Mouse (Mus musculus): ENCODE results near the gene Gm5741. TPM values are rescaled to one million over a fixed set of nuclear protein-coding genes. Genes with fewer than 3 reads are reported as not detected.

Gm5741 gene
- polyA plus RNA-seq, 1 experiment from 2014 or later: 0.80 TPM

DNA sequence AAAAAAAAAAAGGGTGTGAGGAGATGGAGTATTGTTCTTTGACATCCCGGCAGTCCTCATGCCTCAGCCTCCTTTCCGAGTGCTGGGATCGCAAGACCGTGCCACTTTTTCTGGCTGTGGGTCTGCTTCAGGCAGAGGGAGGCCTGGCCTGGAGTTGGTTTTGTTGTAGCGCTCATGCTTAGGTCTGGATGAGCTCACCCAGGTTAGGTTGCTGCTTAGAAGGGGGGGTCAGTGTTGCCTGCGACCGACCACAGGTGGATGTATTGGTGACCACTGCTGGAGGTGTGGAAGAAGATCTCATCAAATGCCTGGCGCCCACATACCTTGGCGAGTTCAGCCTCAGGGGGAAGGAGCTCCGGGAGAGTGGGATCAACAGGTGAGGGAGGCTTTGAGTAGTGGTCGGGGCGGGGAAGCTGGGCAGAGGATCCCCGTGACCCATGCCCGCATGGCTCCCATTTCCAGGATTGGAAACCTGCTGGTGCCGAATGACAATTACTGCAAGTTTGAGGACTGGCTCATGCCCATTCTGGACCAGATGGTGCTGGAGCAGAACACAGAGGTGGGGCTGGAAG lies 5.3 kb upstream of the Gm5741 start:
- ATAC-seq: no peak
- Histone ChIP-seq H3K36me3 (peaks cover 49% of the 10 kb centered on the region), H3K4me3 (peak overlapping the region; percentile 95; the same call in 1 of the 2 replicates), H3K4me2 (peak overlapping the region; percentile 78), H3K27me3 (replicated peaks) (no peaks in the 10 kb centered on the region), H3K4me1 (peaks cover 66% of the 10 kb centered on the region), H3K9me3 (replicated peaks) (no peaks in the 10 kb centered on the region), H3K9ac (peak overlapping the region; percentile 93; the same call in 1 of the 2 replicates), H3K27ac (0 out of 2 replicates have a peak overlapping the region, but pooled peaks have one; percentile 94)
- WGBS (ENCODE audit: insufficient replicate concordance): 83% methylated on average over 15 of the region's 15 CpGs

DNA sequence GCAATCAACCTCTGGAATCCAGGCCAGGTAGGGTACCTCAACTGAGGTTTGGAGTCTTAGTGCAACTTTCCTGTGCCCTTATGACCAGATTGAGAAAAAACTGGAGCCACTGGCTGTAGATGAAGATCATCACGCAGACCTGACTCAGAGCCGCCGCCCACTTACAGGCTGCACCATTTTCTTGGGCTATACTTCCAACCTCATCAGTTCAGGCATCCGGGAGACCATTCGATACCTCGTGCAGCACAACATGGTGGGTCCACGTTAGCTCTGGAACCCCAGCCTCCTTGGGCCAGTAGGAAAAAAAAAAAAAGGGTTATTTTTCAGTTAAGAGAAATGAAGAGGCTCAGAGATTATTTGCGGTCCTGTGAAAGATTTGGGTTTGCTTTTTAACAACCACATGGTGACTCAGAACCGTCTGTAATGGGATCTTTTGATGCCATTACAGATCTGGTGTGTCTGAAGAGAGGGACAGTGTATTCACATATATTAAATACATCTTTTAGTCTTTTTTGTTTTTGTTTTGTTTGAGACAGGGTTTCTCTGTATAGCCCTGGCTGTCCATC lies 4.7 kb upstream of the Gm5741 start:
- H3K4me2 ChIP-seq: peak overlapping the region; percentile 78
- ATAC-seq: no peak
- H3K9ac ChIP-seq: peak overlapping the region; percentile 93
- 0 out of 2 replicates have a peak, but pooled peaks cover 2% of the 10 kb centered on the region for H3K27me3 ChIP-seq (replicated peaks)
- H3K27ac ChIP-seq: peak overlapping the region; percentile 94
- WGBS (ENCODE audit: insufficient replicate concordance): 30% methylated on average over 9 of the region's 9 CpGs
- peak overlapping the region; percentile 95 for H3K4me3 ChIP-seq
- H3K4me1 ChIP-seq: peaks cover 65% of the 10 kb centered on the region
- H3K36me3 ChIP-seq: peaks cover 44% of the 10 kb centered on the region
- no peaks in the 10 kb centered on the region for H3K9me3 ChIP-seq (replicated peaks)

DNA sequence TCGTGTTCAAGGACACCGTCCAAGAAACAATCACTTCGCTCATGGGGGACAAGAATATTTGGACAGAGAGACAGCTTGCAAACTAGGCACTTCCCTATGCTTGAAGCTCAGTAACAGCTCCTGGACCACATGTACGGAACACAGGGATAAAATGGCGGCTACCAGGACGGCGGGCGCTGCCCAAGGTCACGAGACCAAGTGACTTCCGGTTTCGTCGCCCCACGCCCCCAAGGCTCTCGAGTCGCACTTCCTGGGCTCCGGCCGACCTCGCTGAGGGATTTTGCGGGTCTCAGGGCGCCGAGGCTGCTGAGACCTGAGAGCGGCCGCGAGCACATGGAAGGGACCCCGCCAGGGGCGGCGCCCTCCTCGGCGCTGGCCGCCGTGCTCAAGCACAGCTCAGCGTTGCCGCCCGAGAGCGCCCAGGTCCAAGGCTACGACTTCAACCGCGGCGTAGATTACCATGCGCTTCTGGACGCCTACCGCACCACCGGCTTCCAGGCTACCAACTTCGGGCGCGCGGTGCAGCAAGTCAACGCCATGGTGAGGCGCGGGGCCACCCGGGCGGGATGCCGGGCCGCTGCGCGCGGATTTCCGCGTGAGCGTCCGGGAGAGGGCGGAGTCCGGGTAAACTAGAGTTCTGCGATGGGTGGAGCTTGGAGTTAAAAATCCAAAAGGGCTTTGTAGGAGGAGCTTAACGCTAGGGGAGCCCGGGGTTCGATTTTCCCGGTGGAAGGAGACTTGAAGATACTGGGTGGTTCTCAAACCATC lies 3.9 kb upstream of the Gm5741 start, which contains the start of gene Dhps:
TSS of gene Dhps (plus strand) at position 244 of the 768 bp plus-strand sequence.
- Histone ChIP-seq H3K9ac (peak within 1 kb of the TSS; percentile 93), H3K36me3 (peaks cover 38% of the 10 kb centered on the region), H3K27ac (peak within 1 kb of the TSS; percentile 94), H3K4me1 (peaks cover 58% of the 10 kb centered on the region), H3K9me3 (replicated peaks) (no peaks in the 10 kb centered on the region), H3K27me3 (replicated peaks) (0 out of 2 replicates have a peak, but pooled peaks cover 3% of the 10 kb centered on the region), H3K4me3 (peak within 1 kb of the TSS; percentile 95), H3K4me2 (peak within 1 kb of the TSS; percentile 78)
- WGBS (ENCODE audit: insufficient replicate concordance): 1% methylated on average over 68 of the region's 68 CpGs
- peak; percentile 77 for ATAC-seq

DNA sequence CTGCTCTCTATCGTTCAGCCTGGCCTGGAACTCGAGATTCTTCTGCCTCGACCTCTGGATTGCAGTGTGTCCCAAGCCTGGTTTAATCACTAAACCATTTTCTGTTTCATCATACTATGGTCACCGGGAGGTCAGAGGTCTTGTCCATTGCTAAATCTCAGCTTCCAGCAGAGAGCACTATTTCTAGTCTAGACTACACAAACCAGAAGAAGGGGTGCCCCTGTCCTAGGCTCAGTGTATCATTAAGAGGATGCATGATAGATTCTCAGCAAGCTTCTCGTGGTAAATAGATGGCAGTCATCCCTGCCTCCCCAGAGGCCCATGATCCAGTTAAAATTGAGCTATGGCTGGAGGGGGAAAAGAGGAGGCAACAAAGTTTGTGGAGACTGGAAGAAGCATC lies 3.3 kb upstream of the Gm5741 start:
- no peak for ATAC-seq
- 68% methylated on average over 5 of the region's 5 CpGs for WGBS (ENCODE audit: insufficient replicate concordance)
- H3K9ac ChIP-seq: peak overlapping the region; percentile 42; the same call in 1 of the 2 replicates

DNA sequence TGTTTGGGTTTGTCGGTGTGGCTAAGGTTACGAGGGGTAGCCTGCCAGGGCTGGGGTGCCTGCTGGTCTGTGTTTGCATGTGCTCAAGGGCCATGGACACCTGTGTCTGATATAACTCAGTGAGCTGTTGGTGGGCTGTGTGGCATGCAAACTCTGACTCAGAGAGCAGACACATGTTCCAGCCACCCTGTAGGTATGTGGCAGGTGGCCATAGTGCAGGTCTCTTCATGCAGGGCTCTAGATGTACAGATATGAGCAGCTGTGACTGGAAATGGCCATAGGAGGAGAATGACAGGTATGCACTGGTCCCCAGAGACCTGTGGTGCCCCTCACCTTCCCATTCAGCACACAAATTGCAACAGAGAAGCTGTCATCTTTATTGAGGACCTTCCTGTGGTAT lies 627 bp downstream of the Gm5741 start:
- no peak for ATAC-seq
- no peak overlapping the region for H3K4me3 ChIP-seq
- 92% methylated on average over 2 of the region's 2 CpGs for WGBS (ENCODE audit: insufficient replicate concordance)
- H3K9me3 ChIP-seq (replicated peaks): no peaks in the 10 kb centered on the region
- peaks cover 13% of the 10 kb centered on the region for H3K4me1 ChIP-seq
- H3K9ac ChIP-seq: no peak overlapping the region
- peaks cover 14% of the 10 kb centered on the region; the same call in 1 of the 2 replicates for H3K36me3 ChIP-seq
- H3K27ac ChIP-seq: no peak overlapping the region
- H3K27me3 ChIP-seq (replicated peaks): 0 out of 2 replicates have a peak, but pooled peaks cover 3% of the 10 kb centered on the region
- H3K4me2 ChIP-seq: no peak overlapping the region

More for the DNA sequence above, 3.3 kb upstream of the Gm5741 start:
- peaks cover 52% of the 10 kb centered on the region for H3K4me1 ChIP-seq
- H3K27me3 ChIP-seq (replicated peaks): 0 out of 2 replicates have a peak, but pooled peaks cover 3% of the 10 kb centered on the region
- H3K27ac ChIP-seq: peak overlapping the region; percentile 94
- peak overlapping the region; percentile 78 for H3K4me2 ChIP-seq
- no peaks in the 10 kb centered on the region for H3K9me3 ChIP-seq (replicated peaks)
- H3K36me3 ChIP-seq: peaks cover 38% of the 10 kb centered on the region
- peak overlapping the region; percentile 95 for H3K4me3 ChIP-seq

DNA sequence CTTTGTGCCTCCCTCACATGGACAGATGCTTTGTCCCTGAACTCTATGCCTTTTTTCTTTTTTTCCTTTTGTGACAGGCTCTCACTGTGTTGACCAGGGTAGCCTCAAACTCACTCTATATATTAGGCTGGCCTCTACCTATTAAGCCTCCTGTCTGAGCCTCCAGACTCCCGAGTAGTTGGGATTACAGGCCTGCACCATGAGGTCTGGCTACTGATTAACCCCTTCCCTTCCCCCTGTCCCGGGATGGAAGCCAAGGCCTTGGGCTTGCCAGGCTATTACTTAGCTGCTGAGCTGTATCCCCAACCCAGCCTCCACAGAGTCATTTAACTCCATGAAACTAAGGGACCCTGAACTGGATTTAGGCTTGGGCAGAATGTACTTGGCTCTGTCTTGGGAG lies 2.6 kb downstream of the Gm5741 start:
- Histone ChIP-seq H3K36me3 (peaks cover 14% of the 10 kb centered on the region; the same call in 1 of the 2 replicates), H3K9me3 (replicated peaks) (no peaks in the 10 kb centered on the region), H3K4me2 (no peak overlapping the region), H3K27ac (peak overlapping the region; percentile 49; the same call in 1 of the 2 replicates), H3K4me1 (peaks cover 9% of the 10 kb centered on the region), H3K27me3 (replicated peaks) (0 out of 2 replicates have a peak, but pooled peaks cover 3% of the 10 kb centered on the region), H3K4me3 (no peak overlapping the region), H3K9ac (no peak overlapping the region)
- WGBS (ENCODE audit: insufficient replicate concordance): 56% methylated on average over 2 of the region's 2 CpGs
- ATAC-seq: 0 out of 2 replicates have a peak, but pooled peaks have one; percentile 30

DNA sequence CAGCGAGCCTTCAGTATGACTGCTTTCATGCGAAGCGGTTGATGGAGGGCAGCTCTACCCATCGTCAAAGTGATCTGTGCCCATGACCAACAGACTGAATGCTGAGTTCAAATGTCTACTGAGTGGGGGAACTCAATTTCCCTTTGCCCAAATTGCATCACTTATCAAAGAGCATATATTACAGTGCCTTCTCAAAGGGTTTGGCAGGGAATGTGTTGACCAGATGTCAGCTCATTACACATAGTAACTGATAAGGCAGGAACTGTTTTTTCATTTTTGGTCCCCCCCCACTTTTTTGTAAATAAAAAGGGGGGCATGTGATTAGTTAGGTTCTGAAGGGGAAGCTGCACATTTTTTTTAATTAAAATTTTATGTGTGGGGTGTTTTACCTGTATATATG lies 5.2 kb downstream of the Gm5741 start:
- no peak overlapping the region for H3K27ac ChIP-seq
- 84% methylated on average over 4 of the region's 4 CpGs for WGBS (ENCODE audit: insufficient replicate concordance)
- no peak overlapping the region for H3K4me3 ChIP-seq
- no peak for ATAC-seq
- H3K4me1 ChIP-seq: peaks cover 14% of the 10 kb centered on the region
- no peak overlapping the region for H3K4me2 ChIP-seq
- H3K27me3 ChIP-seq (replicated peaks): 0 out of 2 replicates have a peak, but pooled peaks cover 2% of the 10 kb centered on the region
- no peak overlapping the region for H3K9ac ChIP-seq
- H3K36me3 ChIP-seq: peaks cover 19% of the 10 kb centered on the region
- H3K9me3 ChIP-seq (replicated peaks): no peaks in the 10 kb centered on the region

DNA sequence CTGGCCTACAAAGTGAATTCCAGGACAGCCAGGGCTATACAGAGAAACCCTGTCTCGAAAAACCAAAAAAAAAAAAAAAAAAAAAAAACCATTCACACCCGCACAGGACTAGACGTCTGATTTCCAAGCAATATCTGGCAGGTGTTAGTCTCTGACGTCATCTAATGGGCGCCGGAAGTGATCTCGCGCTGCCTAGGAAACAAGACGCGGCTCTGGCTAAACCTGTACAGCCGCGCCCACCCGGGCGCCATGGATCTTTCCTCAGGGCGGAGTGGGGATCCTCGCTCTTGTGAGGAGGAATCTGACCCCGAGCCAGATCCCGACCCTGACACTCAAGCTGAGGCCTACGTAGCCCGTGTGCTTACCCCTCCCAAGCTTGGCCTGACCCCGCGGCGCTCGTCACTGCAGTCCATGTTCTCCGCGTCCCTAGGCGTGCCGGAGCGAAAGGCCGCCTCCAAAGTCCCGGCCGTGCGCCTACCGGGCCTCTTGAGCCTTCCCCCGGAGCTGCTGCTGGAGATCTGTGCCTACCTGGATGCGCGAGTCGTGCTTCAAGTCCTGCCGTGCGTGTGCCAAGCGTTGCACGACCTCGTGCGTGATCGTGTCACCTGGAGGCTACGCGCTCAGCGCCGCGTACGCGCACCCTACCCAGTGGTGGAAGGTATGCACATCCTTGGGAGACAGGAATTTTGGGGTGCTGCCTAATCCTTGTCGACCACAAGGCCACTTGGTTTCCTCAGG lies 7.7 kb downstream of the Gm5741 start, which contains the start of gene Fbxw9:
TSS of gene Fbxw9 (plus strand) at position 177 of the 738 bp plus-strand sequence.
- peak; percentile 82 for ATAC-seq
- peak within 1 kb of the TSS; percentile 70 for H3K9ac ChIP-seq
- H3K4me1 ChIP-seq: peaks cover 14% of the 10 kb centered on the region
- no peaks in the 10 kb centered on the region for H3K27me3 ChIP-seq (replicated peaks)
- 0 out of 2 replicates have a peak within 1 kb of the TSS, but pooled peaks have one; percentile 5 for H3K27ac ChIP-seq
- 1% methylated on average over 52 of the region's 53 CpGs for WGBS (ENCODE audit: insufficient replicate concordance)
- no peaks in the 10 kb centered on the region for H3K9me3 ChIP-seq (replicated peaks)
- peak within 1 kb of the TSS; percentile 68 for H3K4me3 ChIP-seq
- peaks cover 36% of the 10 kb centered on the region for H3K36me3 ChIP-seq
- H3K4me2 ChIP-seq: peak within 1 kb of the TSS; percentile 87

DNA sequence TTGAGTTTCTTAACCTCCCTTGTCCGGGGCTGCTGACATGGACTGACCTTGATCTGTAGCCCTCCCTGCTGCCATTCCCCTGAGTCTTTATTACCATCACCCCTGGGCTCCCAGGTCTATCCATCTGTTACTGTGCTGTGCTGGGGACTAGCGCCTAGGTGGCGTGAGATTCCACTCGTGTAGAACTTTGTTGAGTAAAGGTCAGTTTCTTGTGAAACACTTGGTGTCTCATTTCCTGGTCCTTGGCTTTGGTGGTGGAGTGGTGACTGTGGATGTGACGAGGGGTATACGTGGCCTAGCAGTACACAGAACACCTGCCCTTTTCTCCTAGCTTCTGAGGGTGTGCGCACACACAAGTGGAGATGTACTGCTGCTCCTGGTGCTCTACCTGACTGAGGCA lies 10.4 kb downstream of the Gm5741 start:
- no peaks in the 10 kb centered on the region for H3K9me3 ChIP-seq (replicated peaks)
- H3K27ac ChIP-seq: no peak overlapping the region
- no peaks in the 10 kb centered on the region for H3K27me3 ChIP-seq (replicated peaks)
- H3K4me1 ChIP-seq: peaks cover 14% of the 10 kb centered on the region
- WGBS (ENCODE audit: insufficient replicate concordance): 78% methylated on average over 7 of the region's 7 CpGs
- no peak for ATAC-seq
- H3K9ac ChIP-seq: no peak overlapping the region
- H3K36me3 ChIP-seq: peaks cover 57% of the 10 kb centered on the region
- no peak overlapping the region for H3K4me3 ChIP-seq
- no peak overlapping the region for H3K4me2 ChIP-seq

DNA sequence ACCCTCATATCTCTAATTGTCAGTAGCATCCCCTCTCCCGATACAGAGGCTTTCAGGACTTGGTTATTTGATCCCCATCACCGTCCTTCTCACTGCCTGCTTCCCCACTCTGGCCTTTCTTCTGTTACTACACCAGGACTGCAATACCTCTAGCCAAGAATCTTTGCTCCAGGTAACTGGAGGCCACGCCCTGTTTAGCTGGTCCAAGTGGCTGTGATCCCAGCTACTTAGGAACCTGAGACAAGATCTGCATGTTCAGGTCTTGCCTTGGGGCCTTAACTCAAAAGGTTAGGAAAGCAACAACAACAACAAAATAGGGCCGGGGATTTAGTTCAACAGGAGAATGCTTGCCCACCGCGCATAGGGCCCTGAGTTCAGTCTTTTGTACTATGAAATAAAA lies 24.2 kb downstream of the Gm5741 start:
- peaks cover 94% of the 10 kb centered on the region for H3K36me3 ChIP-seq
- H3K9me3 ChIP-seq (replicated peaks): no peaks in the 10 kb centered on the region
- H3K4me1 ChIP-seq: peaks cover 35% of the 10 kb centered on the region
- no peak overlapping the region for H3K9ac ChIP-seq
- no peak overlapping the region for H3K4me2 ChIP-seq
- no peak for ATAC-seq
- no peak overlapping the region for H3K4me3 ChIP-seq
- H3K27me3 ChIP-seq (replicated peaks): no peaks in the 10 kb centered on the region
- no peak overlapping the region for H3K27ac ChIP-seq
- WGBS (ENCODE audit: insufficient replicate concordance): 86% methylated on average over 6 of the region's 6 CpGs
